Mouse (Mus musculus) heart, adult 8-10 months (tissue): Measurements from ENCODE around the gene R3hdm4. TPM values are rescaled to one million over a fixed set of nuclear protein-coding genes. Genes with fewer than 3 reads are reported as not detected.

Experiments used
- DNase-seq: peaks from one replicate; pipeline ENCODE4 v3.0.0; 2022; ENCODE audit warnings: low spot score
- microRNA-seq: library from miRNA; unstranded; fragments of <30 nt; microRNA quantifications from one replicate; pipeline ENCODE4 v1.2.0, GENCODE M21; 2022
- total RNA-seq, 4 experiments: library from RNA; stranded (reverse); gene quantifications; 2 replicates each; pipeline ENCODE4 v1.2.4; 2022

R3hdm4 gene
- total RNA-seq, 4 experiments from 2014 or later: 75.2 to 85.9 (median 81.0) TPM

DNA sequence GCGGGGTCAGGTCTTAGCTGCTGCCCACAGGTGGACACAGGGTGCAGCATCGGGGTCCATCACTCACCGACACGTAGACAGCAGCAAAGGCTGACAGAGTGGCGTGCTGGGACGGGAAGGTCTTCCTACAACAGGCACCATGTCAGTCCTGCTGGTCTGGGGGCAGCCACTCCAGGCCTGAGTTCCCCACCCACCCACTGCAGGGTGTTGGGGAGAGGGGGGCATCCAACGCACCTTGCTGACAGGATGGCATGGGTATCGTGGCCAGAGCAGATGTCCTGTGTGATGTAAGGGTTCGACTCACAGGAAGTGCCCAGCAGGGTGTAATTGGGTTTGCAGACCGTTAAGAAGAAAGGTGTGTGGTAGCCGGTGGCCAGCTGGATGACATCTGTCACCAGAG, 54.4 kb downstream of the R3hdm4 start:
- no peak for DNase-seq

DNA sequence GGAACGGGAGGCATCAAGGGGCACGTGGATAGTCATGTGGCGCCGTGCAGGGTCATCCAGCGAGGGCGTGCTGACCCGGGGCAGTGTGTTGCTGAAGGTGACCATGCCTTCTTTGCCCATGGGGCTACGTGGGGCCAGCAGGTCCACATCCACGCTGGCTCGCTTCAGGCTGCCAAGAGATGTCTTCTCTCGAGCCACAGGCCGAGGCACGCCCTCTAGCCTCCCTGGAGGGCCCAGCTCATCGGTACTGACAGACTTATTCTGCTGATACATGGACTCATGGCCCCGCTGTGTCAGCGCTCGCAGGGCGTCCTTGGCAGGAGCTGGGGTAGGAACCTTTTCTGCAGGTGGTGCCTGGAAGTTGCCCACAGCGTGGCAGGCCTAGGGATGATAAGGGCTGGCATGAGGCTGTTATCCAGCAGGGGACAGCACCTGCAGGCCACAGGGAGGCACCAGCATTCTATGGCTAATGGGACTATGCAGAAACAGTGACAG, 55.2 kb downstream of the R3hdm4 start:
- no peak for DNase-seq

DNA sequence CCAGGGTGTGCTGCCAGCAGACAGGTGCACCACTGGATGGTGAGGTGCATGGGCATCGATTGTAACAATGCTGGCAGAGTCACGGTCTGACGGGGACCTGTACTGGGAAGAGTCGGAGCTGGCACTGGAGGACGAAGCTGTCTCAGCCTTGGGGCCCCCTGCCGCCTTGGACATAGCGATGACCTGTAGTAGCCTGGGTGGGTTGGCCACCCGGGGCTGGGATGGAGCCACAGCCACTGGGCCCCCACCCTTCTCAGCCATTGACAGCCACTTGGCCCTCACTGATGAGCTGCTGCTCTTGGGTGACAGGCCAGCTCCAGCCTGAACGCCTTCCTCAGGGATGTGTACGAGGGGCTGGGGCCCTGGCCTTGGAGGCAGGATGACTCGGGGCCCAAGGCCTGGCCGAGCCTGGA, 55.8 kb downstream of the R3hdm4 start:
- DNase-seq: no peak

DNA sequence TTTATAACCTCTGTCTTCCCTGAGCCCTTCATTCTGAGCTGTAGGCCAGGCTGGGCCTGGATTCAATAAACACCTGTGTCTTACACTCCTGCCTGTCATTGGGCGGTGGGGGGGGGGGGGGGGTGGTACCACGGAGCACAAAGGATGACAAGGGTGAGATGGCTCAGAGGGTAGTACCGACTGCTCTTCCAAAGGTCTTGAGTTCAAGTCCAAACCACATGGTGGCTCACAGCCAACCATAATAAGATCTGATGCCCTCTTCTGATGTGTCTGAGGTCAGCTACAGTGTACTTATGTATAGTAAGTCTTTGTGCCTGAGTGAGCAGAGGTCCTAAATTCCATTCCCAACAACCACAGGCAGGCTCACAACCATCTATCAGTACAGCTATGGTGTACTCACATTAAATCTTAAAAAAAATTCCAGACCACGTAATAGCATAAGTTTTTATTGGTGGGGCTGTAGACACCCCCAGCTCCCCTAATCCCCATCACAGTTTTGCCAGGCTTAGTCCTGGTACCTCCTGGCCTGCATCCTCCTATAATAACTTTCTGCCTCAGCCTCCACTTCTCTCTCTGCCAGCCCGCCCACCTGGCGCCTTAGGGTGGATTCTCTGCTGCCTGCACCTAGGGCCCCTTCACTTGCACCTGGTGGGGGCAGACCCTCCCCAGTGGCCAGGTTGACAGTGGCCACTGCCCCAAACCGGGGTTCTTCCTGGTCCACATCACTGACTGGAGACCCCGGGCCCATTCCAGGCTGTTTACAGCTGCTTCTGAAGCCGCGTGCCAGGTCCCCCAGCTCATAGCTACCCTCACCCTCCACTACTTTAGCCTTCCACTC, 56.4 kb downstream of the R3hdm4 start:
- DNase-seq: no peak

DNA sequence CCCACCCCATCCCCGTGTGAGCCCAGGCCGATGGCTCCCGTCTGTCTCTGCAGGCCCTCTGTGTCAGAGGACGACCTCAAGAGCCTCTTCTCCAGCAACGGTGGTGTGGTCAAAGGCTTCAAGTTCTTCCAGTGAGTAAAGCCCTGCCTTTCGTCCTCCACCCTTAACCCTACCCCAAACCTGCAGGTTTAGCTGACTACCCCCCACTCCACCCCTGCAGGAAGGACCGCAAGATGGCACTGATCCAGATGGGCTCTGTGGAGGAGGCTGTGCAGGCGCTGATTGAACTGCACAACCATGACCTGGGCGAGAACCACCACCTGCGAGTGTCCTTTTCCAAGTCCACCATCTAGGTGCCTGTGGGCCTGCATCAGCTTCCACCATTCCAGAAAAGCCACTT, 58.1 kb downstream of the R3hdm4 start:
- DNase-seq: no peak

DNA sequence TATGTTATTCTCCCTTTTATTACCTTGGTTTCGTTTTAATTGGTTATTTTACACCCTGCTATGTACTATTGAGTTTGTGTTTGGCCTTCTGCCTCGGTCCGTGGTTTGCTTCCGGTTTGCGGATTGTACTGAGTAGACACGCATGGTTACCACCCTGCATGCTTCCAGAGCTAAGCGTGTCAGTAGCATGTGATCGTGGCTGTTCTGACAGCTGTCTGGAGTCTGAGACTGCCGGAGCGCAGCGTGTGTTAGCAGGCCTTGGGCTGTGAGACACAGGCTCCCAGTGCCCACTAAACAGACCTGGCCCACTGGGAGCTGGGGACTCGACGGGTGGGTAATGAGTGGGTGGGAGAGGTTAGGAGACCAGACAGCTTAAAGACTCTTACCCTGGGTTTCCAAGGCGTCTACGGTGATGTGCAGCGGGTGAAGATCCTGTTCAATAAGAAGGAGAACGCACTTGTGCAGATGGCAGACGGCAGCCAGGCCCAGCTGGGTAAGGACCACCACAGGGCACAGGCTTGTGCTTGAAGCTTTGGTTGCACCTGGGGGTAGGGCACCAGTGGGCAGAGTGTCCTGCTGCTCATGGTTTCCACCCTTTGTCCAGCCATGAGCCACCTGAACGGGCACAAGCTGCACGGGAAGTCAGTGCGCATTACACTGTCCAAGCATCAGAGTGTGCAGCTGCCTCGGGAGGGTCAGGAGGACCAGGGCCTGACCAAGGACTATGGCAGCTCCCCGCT, 58.8 kb downstream of the R3hdm4 start:
- no peak for DNase-seq

DNA sequence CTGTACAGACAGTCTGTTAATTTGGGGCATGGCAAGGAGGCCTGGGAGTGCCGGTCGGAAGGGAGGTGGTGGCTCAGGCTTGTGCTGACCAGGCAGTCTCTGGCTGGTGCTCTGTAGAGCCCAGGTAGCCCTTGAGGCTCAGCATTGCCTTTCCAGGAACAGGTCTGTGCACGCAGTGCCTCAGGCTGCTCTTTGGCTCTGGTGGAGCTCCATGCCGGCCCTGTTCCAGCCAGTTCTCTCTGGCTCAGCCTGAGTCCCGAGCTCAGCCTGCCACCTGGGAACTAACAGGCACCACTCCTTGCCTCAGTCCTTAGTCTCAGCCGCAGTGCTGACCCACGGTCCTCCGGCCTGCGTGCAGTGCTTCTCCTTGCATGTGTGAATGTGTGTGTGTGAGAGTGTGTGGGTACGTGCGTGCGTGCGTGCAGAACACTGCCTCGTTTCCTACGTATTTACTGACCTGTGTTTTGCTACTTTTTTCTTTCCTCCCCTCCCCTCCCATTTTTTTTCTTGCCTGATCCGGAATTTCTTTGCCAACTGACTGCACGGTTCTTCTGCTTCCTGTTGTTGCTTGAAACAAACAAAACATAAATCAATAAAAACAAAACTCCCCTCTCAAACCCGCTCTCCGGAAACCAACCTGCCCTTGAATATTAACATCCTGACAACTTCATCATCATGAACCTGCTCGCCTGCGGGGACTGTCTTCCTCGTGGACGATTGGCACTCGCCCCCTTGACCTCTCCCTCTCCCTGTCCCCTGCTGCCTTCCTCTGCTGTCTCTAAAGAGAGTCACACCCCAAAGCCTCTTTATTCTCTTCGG, 59.6 kb downstream of the R3hdm4 start:
- DNase-seq: no peak

DNA sequence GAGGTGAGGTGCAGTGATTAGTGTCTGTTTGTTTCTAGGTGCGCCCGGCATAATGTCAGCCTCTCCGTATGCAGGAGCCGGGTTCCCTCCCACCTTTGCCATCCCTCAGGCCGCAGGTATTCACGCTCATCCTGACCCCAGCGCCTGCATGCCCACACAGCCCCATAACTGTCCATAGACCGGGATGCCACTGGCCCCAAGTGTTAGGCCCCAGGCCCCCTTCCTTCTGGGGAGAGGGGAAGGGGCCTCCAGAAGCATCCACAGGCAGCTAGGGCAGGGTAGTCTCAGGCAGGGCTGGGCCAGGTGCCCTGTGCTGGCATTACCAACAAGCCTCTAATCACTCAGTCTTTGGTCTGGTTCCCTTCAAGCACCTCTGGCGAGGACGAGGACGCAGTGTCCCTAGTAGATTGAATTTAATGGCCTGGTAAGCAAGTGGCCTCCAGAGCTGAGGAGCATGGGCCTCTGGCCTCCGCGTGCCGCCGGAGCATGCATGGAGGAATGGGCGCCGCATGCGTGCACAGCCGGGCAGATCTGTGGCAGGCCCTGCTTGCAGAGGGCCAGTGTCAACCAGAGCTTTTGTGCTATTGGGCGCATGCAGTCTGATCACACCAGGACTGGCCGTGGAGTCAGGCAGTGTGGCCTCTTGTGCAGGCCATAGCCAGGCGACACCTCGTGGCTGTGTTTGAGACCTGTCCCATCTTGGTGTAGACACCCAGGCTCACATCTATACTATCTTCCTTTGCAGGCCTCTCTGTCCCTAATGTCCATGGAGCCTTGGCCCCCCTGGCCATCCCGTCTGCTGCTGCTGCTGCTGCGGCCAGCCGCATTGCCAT, 60.7 kb downstream of the R3hdm4 start:
- no peak for DNase-seq

Small RNAs within 50 kb of the gene (microRNA-seq; reads per million reads assigned to microRNA genes)
- not detected for gene Mir6910

Other genes starting within 250 kb of the R3hdm4 start
- gene Cdc34, start 239.0 kb downstream of the R3hdm4 start, total RNA-seq: 100 to 1,000 TPM; 201 to 230 (median 213) TPM
- 1 to 10 TPM; 7.6 to 9.0 (median 8.3) TPM for gene Gzmm, start 232.2 kb downstream of the R3hdm4 start, total RNA-seq
- gene Bsg, start 216.7 kb downstream of the R3hdm4 start, total RNA-seq: 1,000 to 10,000 TPM; 1,424 to 1,552 (median 1,533) TPM
- gene Hcn2, start 204.6 kb downstream of the R3hdm4 start, total RNA-seq: 10 to 100 TPM; 13.7 to 16.7 (median 15.1) TPM
- gene Polrmt, start 174.6 kb downstream of the R3hdm4 start, total RNA-seq: 10 to 100 TPM; 41.1 to 54.7 (median 47.0) TPM
- gene Fgf22, start 166.1 kb downstream of the R3hdm4 start, total RNA-seq: not detected
- gene Rnf126, start 154.3 kb downstream of the R3hdm4 start, total RNA-seq: 10 to 100 TPM; 20.2 to 23.2 (median 21.5) TPM
- gene Fstl3, start 143.9 kb downstream of the R3hdm4 start, total RNA-seq: 1 to 10 TPM; 2.9 to 5.8 (median 3.6) TPM
- gene Prss57, start 130.2 kb downstream of the R3hdm4 start, total RNA-seq: not detected
- 10 to 100 TPM; 37.8 to 53.8 (median 51.7) TPM for gene Palm, start 127.6 kb downstream of the R3hdm4 start, total RNA-seq
- gene Misp, start 100.2 kb downstream of the R3hdm4 start, total RNA-seq: under 1 TPM in 3 of 4 experiments, not detected in 1; 0.31 to 0.75 (median 0.60) TPM
- gene Ptbp1, start 66.8 kb downstream of the R3hdm4 start, total RNA-seq: 10 to 100 TPM; 45.4 to 57.7 (median 49.9) TPM
- 1 to 10 TPM in 1 of 4 experiments, not detected in 3; 2.4 TPM for gene Prtn3, start 46.7 kb downstream of the R3hdm4 start, total RNA-seq
- under 1 TPM in 3 of 4 experiments, not detected in 1; 0.19 to 0.41 (median 0.29) TPM for gene Plppr3, start 46.6 kb downstream of the R3hdm4 start, total RNA-seq
- under 1 TPM in 1 of 4 experiments, not detected in 3; 0.57 TPM for gene Elane, start 35.0 kb downstream of the R3hdm4 start, total RNA-seq
- gene Cfd, start 30.4 kb downstream of the R3hdm4 start, total RNA-seq: 10 to 100 TPM; 12.7 to 46.8 (median 17.8) TPM
- 10 to 100 TPM; 48.5 to 65.2 (median 53.3) TPM for gene Med16, start 12.3 kb downstream of the R3hdm4 start, total RNA-seq
- gene Gm26602, start 10.4 kb downstream of the R3hdm4 start, total RNA-seq: not detected
- gene Kiss1r, start 4.2 kb downstream of the R3hdm4 start, total RNA-seq: under 1 TPM; 0.28 to 0.62 (median 0.32) TPM
- 1 to 10 TPM; 1.2 to 1.7 (median 1.3) TPM for gene Arid3a, start 5.8 kb upstream of the R3hdm4 start, total RNA-seq
- gene Wdr18, start 38.9 kb upstream of the R3hdm4 start, total RNA-seq: 10 to 100 TPM; 28.4 to 36.2 (median 29.6) TPM
- under 1 TPM; 0.37 to 0.85 (median 0.63) TPM for gene Grin3b, start 49.5 kb upstream of the R3hdm4 start, total RNA-seq
- gene Tmem259, start 63.1 kb upstream of the R3hdm4 start, total RNA-seq: 100 to 1,000 TPM; 116 to 120 (median 117) TPM
- gene Cnn2, start 67.4 kb upstream of the R3hdm4 start, total RNA-seq: 10 to 100 TPM; 27.1 to 35.7 (median 33.3) TPM
- gene Abca7, start 75.3 kb upstream of the R3hdm4 start, total RNA-seq: 1 to 10 TPM; 7.5 to 8.5 (median 8.0) TPM
- gene Arhgap45, start 95.4 kb upstream of the R3hdm4 start, total RNA-seq: 1 to 10 TPM; 2.9 to 5.1 (median 3.4) TPM
- gene Polr2e, start 118.6 kb upstream of the R3hdm4 start, total RNA-seq: 100 to 1,000 TPM in 2 of 4 experiments, 10 to 100 TPM in 2; 91.7 to 106 (median 100) TPM
- 1,000 to 10,000 TPM; 1,048 to 1,125 (median 1,067) TPM for gene Gpx4, start 126.0 kb upstream of the R3hdm4 start, total RNA-seq
- gene Sbno2, start 184.4 kb upstream of the R3hdm4 start, total RNA-seq: 10 to 100 TPM in 3 of 4 experiments, 1 to 10 TPM in 1; 9.5 to 12.0 (median 11.1) TPM
- gene Stk11, start 194.6 kb upstream of the R3hdm4 start, total RNA-seq: 100 to 1,000 TPM; 148 to 176 (median 153) TPM
- gene Atp5d, start 217.4 kb upstream of the R3hdm4 start, total RNA-seq: 1,000 to 10,000 TPM; 1,050 to 1,135 (median 1,101) TPM
- gene Cbarp, start 219.6 kb upstream of the R3hdm4 start, total RNA-seq: 1 to 10 TPM; 3.8 to 6.1 (median 4.6) TPM
- gene Midn, start 227.1 kb upstream of the R3hdm4 start, total RNA-seq: 100 to 1,000 TPM in 1 of 4 experiments, 10 to 100 TPM in 3; 83.9 to 111 (median 91.0) TPM
- gene Cirbp, start 244.8 kb upstream of the R3hdm4 start, total RNA-seq: 10 to 100 TPM; 34.7 to 69.7 (median 51.6) TPM